Mouse (Mus musculus) gastrocnemius, postnatal 4 days (tissue): ENCODE measurements around the gene Osbpl8. TPM values are rescaled to one million over a fixed set of nuclear protein-coding genes. Genes with fewer than 3 reads are reported as not detected.

Source experiments
- DNase-seq, 2 experiments: peaks; one replicate each; pipeline ENCODE4 v3.0.0; 2021 to 2022; ENCODE audit warnings: low spot score in 2 of 2, mixed read lengths in 2 of 2
- total RNA-seq, 2 experiments: library from RNA; stranded (reverse); gene quantifications; 2 replicates each; pipeline ENCODE4 v1.2.3; 2021

The Osbpl8 gene
- total RNA-seq, 2 experiments from 2014 or later: 22.5 to 24.8 TPM

DNA sequence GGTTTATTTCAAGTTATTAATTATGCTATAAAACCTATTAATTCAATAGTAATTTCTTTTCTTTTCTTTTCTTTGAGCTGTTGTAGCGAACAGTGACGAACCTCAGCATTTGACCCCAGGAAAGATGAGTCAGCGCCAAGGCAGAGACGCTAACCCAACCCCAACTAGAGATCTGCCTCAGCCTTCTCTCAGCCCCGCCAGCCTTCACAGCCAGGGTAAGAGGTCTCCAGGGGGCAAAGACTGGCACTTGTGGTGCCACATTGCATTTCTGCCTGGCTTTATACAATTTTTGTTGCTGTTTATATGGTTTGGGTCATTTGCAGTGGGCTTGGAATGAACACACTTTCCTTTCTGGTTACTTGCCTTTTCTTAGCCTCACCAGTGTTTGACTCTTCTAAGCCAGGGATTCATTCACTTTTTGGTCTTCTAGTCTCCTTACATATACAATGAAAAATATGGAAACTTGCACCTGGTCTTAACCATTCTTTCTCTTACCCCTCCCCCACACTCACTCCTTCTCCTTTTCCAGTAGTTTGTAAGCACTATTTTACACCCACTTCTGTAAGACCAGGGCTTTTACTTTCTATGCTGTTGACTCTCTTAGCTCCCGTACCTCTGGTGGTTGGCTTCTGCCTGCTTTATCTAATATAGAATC is 69.1 kb downstream of the Osbpl8 start:
- DNase-seq: no peak

DNA sequence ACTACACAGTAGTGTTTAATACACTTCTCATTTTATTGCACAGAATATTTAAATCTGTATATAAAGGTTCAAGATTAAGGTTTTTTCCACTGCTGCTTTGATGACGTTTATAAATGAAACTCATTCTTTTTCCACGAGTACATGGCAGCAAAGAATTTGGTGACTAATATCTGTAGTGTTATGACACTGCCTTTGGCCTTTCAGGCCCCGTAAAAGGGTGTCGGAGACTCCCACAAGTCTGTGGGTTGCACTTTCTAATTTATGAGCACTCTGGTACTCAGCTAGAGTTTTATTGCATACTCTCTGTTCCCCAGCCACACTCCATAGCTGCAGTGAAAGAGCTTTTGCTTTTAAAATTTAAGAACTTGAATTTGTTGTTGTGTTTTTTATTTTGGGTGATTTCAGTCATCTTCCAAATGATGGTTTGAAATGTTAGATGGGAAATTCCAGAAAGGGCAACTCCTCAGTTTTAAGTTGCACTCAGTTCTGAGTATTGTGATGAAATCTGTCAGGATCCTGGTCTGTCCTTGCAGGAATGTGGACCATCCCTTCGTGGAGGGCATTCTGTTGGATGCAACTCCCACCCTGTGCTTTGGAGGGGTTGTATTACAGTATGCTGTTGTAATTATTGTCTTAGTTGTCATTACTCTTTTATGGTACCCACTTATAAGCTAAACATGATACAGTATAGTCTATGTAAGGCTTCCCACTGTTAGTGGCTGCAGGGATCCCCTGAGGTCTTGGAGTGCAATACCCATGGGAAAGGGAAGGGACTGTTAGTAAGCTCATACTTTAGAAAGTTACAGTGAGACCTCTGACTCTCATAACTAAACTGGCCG is 70.1 kb downstream of the Osbpl8 start:
- no peak for DNase-seq

DNA sequence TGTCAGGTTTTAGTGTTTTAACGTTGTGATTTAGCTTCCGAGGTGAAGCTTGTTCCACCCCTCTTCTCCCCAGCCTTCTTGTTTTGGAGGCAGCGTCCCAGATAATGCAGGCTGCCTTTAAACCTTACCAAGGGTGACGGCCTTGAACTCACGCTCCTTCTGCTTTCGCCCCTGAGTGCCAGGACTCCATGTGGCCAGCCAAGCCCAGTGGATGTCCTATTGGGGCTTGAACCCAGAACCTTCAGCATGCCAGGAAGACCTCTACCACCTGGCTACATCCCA is 70.7 kb downstream of the Osbpl8 start:
- DNase-seq: no peak

DNA sequence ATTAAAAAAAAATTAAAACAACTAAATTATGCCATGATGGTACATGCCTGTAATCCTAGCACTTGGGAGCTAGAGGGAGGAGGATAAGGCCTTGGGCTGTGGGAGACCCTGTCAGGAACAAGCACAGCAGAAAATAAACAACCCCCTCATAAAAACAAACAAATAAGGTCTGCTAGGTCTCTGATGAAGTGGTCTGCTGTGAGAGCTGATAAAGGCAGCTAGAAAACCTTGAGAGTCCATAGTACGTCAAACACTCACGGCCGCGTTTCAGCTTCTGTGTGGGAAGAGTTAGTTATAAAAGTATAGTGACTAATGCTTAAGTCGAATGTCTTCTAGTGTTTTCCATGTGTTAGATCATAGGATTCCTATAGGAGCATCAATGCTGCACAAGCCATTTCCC is 72.9 kb downstream of the Osbpl8 start:
- DNase-seq: no peak

DNA sequence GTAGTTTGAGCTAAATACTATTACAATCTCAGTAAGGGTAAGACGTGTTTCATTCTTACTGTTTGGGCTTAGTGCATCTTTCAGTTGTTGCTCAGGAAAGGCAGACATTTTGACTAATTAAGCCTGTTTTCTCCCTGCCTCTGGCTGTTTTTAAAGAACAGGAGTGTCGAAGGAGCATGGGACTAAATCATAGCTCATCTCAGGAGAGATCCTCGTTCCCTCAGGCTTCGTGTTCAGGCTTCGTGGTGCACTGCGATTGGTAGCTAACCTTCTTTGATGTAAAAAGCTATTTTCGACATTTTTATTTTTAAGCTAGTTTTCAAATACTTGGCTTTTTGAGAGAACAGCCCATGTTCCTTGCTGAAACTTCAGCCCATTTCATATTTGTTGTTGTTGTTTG is 78.1 kb downstream of the Osbpl8 start:
- DNase-seq: no peak

DNA sequence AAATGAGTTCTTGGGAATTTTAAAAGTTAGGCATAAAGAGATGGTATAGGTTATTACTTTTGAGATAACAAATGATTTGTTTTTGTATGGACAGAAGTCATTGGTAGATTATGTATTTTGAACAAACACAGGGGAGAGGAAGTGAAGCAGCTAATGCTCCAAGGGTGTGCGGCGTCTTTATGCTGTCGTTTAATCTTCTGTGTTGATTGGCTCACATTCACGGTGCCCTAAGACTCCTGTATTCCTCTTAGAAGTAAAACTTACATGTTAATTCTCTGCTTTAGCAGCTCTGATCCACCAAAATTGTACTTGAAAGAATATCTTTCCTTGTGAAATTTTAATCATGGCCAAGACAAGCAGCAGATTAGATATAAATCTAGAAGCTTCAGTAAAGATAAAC is 83.1 kb downstream of the Osbpl8 start:
- DNase-seq: no peak

DNA sequence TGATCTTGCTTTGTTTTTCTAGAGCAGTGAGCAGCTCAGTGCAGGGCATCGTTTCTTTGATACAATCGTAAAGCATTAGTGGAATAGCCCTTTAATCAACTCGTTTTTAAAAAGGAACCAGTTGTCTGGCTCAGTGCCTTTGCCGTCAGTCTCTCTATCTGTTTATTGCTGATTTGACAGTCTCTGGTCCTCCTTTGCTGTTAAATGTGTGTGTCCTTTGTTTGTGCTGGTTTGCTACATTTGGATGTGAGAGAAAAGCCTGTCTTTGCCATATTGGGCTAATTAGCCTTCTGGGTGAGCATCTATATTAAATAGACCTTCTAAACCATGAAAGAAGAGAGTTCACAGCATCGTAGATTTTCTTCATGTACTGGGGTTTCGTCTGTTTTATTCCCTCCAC is 83.6 kb downstream of the Osbpl8 start:
- DNase-seq: no peak

DNA sequence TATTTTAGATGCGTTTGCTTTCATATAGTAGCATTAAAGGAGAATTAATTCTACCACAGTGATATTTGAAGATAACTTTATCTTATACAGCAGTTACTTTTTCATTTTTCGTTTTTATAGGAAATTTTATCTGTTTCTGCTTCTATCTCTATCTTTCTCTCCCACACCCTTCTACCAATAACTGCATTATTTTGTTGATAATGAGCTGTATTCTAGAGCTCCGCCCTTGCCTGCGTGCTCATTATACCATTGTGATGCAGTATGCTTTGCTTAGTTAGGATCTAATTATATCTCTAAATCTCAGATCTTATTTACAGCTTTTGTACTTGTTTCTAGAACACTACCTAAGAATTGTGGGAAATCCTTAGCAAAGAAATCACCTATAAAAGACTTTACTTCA is 85.6 kb downstream of the Osbpl8 start:
- DNase-seq: no peak

DNA sequence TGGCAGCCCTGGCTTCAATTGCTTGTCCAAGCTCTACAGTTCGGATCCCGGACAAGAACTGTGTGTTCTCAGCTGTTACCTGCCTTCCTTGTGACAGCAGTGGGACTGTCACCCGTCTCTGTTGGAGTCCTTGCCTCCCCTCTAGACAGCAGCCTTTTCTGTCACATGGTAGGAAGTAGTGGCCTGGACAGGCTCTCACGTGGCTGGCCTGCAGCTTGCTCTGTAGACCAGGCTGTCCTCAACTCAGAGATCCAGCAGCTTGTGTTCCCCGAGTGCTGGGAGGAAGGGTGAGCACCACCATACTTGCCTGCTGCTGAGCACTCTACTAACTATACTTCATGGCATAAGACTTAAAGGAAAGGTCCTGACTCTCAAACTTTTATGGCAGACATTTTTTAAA is 87.1 kb downstream of the Osbpl8 start:
- no peak for DNase-seq

DNA sequence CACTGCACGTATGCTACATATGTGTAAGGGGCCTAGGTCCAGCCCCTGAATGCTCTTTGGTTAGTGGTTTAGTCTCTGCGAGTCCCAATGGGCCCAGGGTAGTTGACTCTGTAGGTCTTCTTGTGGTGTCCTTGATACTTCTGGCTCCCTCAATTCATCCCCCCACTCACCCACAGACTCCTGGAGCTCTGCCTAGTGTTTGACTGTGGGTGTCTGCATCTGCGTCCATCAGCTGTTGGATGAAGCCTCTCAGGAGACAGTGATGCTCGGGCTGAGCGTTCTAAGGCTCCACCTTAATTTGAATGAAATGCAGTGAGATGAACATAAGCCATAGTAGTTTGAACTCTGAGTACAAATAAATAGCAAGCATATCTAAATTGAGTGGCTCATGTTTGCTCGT is 90.7 kb downstream of the Osbpl8 start:
- no peak for DNase-seq

DNA sequence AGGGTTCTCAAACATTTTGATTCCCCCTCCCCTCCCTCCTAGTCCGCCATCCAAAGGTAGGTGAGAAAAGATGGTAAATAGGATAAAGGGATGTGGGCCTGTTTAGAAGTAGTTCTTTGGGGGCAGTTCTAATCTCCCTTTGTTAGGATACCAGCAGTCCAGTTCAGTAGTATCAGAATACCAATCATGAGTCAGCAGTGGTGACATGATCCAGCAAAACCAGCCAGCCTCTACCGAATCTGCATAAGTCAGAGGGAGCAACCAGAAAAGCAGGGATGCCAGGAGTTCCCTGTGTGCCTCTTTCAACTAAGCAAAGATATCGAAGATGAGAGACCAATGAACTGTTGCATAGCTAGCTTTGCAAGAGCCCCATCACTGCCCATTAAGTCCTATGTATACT is 91.6 kb downstream of the Osbpl8 start:
- no peak for DNase-seq

DNA sequence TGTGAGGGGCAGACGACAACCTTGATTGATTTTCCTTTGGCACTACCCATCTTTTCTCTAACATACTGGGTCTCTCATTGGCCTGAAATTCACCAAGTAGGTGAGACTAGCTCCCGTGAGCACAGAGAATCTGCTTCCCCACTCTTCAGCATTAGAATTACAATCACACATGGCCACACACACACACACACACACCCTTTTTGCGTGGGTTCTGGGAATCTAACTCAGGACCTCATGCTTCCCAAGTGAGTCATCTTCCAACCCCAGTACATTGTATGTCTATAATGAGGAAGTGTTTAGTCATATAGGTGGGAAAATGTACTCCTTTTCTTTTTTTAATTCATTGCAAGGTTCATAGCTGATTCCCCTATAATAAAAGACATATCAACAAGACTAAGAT is 92.8 kb downstream of the Osbpl8 start:
- no peak for DNase-seq

DNA sequence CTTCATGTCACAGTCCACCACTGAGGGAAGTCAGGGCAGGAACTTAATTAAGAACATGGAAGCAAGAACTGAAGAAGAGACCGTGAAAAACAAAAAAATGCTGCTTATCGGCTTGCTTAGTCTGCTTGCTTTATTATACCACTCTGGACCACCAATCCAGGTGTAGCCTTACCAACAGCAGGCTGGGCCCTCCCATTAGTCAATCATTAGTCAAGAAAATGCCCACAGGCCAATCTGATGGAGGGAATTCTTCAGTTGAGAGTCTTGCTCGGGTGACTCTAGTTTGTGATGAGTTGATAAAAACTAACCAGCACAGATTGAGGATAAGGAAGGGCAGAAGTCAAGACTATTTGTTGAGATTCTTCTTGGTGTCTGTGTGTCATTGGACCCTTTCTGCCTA is 93.7 kb downstream of the Osbpl8 start:
- no peak for DNase-seq

DNA sequence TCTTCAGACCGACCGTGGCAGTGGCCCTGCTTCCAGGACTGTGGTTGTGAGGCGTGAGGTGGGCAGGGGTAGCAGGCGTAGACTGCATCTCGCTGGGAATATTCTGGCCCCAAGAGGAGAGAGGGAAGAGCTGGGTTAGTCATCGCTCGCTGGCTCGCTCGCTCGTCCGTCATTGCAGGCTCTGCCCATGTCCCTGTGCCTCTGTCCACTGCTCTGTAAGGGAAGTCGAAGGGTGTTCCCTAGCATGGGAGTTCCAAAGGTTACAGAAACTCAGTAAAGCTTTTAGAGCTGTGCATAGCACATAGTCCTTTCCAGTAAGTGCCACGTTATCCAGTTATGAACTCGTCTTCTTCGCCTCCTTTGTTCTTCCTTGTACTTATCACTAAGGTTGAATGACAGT is 107.1 kb downstream of the Osbpl8 start:
- no peak for DNase-seq

DNA sequence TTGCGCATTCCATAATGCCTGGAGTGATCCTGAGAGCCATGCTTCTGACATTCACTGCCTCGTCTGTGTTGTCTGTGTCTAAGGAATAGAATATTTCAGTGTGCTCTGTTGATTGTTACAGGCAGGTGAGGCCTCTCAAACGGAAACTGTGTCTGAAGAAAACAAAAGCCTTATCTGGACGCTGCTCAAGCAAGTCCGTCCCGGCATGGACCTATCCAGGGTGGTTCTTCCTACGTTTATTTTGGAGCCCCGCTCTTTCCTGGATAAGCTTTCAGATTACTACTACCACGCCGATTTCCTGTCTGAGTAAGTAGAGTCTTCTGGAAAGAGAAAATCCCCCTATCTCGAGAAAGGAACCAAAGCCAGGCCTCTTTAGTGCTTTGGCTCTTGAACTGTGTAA is 108.4 kb downstream of the Osbpl8 start:
- no peak for DNase-seq

DNA sequence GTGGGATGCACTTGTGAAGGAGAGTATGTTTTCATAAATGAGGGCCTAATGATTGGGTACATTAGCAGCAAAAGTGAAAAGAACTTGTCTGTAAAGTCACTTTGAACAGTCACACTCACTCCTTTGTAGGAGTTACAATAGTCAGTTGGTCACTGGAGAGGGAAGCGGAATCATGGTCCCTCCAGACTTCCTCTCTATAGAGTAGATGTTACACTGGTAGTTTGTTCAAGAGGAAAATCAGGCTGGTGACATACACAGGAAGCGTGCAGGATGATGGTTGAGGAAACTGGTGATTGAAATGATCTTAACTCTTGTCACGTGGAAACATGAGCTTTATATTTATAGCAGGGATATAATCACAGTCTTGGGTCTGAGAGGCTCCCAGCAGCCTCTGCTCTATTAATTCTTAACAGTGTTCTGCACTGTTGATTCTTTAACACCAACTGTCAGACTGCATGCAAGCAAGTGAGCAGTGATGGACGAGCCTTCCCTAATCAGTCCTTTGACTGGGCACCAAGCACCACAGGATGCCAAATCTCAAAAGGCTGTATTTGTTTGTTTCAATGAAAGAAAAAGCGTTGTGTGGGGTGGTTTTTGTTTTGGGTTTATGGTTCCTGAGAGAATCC is 109.0 kb downstream of the Osbpl8 start:
- no peak for DNase-seq

DNA sequence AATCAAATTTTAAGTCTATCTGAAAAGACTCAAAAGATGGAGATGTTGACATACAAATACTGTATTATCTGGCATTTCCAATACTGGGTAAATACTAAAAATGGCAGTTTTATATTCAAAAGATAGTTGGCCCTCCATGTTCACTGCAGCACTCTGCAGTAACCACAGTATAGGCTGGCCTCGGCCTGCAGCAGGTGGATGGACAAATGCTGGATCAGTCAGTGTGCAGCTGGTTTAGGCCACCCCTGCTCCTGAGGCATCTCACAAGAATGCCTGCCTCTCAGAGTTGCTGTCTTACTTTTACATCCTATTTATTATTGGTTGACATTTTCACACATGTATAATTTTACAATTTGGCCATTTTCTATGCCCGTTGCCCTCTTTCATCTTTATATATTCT is 111.3 kb downstream of the Osbpl8 start:
- no peak for DNase-seq

DNA sequence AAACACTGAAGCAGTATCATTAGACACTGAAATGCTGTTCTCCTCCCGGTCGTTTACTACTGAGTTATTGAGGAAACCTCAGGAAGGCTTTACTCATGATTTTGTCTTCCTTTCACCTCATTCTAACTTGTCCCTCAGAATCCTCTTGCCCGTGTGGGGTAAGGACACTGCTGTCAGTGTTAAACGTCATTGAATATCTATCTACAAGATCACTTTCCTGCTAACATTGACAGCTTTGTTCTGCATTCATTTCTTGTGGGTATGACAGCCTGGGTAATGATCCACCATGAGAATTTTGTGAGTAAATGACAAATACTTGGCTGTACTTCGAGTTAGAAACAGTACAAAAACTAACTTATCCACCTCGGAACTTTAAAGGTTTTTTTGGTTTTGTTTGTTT is 133.1 kb downstream of the Osbpl8 start:
- DNase-seq: no peak

DNA sequence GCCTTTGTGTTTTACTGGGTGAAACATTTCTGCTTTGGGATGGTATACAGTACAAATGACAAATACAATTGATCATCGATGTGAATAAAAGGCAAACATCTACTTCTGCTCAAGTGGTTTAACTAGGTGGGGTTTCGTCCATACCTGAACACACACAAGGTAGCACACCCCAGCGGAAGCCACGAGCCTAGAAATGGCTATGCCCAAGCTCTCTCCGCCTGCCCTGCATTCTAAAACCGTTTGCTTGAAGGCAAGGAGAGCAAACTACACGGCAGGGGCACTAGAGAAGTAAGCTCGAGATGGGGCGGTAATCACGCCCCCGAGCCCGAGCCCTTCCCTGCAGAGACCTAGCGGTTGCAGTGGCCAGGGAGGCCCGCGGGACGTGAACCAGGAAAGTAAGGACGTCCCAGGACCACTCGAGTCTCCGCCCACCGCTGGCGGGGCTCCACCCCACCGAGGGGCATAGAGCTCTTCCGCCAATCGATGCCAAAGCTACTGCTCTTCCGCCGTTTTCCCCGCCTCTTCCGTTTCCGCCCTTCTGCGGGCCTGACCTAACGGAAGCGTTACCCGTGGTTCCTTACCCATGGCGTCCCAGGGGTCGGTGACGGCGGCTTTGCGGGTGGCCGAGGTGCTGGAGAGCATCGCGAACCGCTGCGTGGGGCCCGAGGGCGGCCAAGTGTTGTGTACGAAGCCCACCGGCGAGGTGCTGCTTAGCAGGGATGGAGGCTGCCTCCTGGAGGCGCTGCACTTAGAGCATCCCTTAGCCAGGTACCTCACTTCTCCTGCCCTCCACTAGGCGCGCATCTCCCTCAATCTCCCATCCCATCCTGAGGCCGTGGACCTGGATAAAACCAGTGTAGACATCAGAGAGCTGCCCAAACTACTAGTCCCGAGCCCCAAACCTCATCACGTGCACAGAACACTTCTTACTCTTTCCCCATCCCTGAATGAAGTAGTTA is 133.9 kb downstream of the Osbpl8 start, which contains the start of gene Bbs10:
Bbs10 (plus strand) TSS at position 540 of the 959 bp plus-strand sequence.
- DNase-seq: peak; percentile 95 to 97

DNA sequence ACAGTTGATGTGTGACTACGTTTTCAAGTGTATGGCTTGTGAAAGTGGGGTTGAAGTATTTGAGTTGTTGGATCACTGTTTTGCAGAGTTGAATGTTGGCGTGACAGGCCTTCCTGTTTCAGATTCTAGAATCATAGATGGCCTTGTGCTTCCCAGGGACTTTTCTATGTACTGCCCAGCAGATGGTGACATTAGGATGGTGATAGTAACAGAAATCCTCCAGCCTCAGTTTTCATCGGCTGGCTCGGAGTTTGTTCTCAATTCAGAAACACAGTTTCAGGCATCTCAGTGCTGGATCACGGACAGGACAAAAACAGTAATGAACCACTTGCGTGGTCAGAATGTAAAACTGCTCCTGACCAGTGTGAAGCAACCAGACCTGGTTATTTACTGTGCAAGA is 135.0 kb downstream of the Osbpl8 start:
- DNase-seq: peak in 1 of 2 experiments; percentile 15

DNA sequence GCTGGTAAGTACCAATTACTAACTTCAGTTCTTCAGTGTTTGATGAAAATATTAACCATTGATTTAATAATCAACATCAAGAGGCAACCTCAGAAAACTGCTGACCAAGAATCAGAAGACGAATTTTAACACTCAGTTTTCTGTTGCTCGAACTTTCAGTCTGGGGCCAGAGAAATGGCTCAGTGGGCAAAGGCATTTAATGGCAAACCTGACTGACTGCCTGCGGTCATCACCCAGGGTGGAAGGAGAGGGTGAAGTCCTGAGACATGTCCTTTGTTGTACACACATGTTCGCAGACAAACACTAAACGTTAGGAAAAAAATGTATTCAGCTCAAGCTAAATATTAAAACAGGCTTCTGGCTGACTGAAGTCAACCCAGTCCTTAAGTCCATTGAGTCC is 136.5 kb downstream of the Osbpl8 start:
- DNase-seq: no peak
